Mouse (Mus musculus) stomach, embryonic 15.5 days (tissue): Measurements from ENCODE around the gene Grik1. TPM values are rescaled to one million over a fixed set of nuclear protein-coding genes. Genes with fewer than 3 reads are reported as not detected.

ENCODE experiments used
- ATAC-seq: fragments of 200-750 bp; cut with Nextera tagmentation; 2 replicates; pipeline ENCODE4 v1.8.0; 2017; ENCODE audit warnings: low read depth, moderate number of reproducible peaks, moderate TSS enrichment; ENCODE audit not compliant: insufficient read depth, low FRiP score
- H3K27ac ChIP-seq: fragments of 300-500 bp; sonication (generic); 2 replicates; pipeline ENCODE4 v1.5.1; 2015; ENCODE audit warnings: mild to moderate bottlenecking, inconsistent platforms
- H3K27me3 ChIP-seq: fragments of 300-500 bp; sonication (generic); replicated peaks from 2 replicates; pipeline ENCODE4 v1.6.1; 2015; ENCODE audit warnings: inconsistent platforms
- H3K36me3 ChIP-seq: fragments of 300-500 bp; sonication (generic); 2 replicates; pipeline ENCODE4 v1.6.1; 2015; ENCODE audit warnings: inconsistent platforms
- H3K4me1 ChIP-seq: fragments of 300-500 bp; sonication (generic); 2 replicates; pipeline ENCODE4 v1.6.1; 2015; ENCODE audit warnings: inconsistent platforms
- H3K4me2 ChIP-seq: fragments of 300-500 bp; sonication (generic); 2 replicates; pipeline ENCODE4 v1.6.1; 2015; ENCODE audit warnings: mild to moderate bottlenecking, inconsistent platforms
- H3K4me3 ChIP-seq: fragments of 300-500 bp; sonication (generic); replicated peaks from 2 replicates; pipeline ENCODE4 v1.5.1; 2015; ENCODE audit warnings: inconsistent platforms
- H3K9ac ChIP-seq: fragments of 300-500 bp; sonication (generic); 2 replicates; pipeline ENCODE4 v1.6.1; 2015; ENCODE audit warnings: inconsistent platforms
- H3K9me3 ChIP-seq: fragments of 300-500 bp; sonication (generic); 2 replicates; pipeline ENCODE4 v1.6.1; 2016; ENCODE audit warnings: inconsistent platforms
- WGBS: fragments of 180-500 bp; shearing (Covaris S2); methylation state at CpG from one replicate; pipeline ENCODE4 v1.1.7; 2015; 5-methylcytosine and 5-hydroxymethylcytosine counted together
- polyA plus RNA-seq: library from polyadenylated mRNA; unstranded; fragments of >200 nt; fragmentation: Nextera tagmentation; extraction: Ambion mirVana; gene quantifications from 2 replicates; pipeline ENCODE4 v1.2.1, GENCODE M21; 2015

Grik1 gene
- 3.6 and 3.7 TPM in 2 replicates for polyA plus RNA-seq

GRCm38 (mm10) chr16:88290132-88290772, at the start of gene Grik1:
TSS of gene Grik1 (minus strand) at chr16:88290265.
- H3K9ac ChIP-seq, result peak within 1 kb of the TSS; percentile 1; the same call in 1 of the 2 replicates
- peak; percentile 71 for ATAC-seq

GRCm38 (mm10) chr16:88294209-88294608, 4.1 kb upstream of the Grik1 start:
- no peak overlapping the region for H3K4me2 ChIP-seq
- no peak overlapping the region for H3K9ac ChIP-seq
- ATAC-seq, result no peak
- no peaks in the 10 kb centered on the region for H3K9me3 ChIP-seq
- H3K4me1 ChIP-seq, result peaks cover 3% of the 10 kb centered on the region
- no peaks in the 10 kb centered on the region for H3K36me3 ChIP-seq
- peaks cover 8% of the 10 kb centered on the region; the same call in 1 of the 2 replicates for H3K27me3 ChIP-seq
- WGBS, result 43% methylated on average over 3 of the region's 3 CpGs
- H3K4me3 ChIP-seq, result no peak overlapping the region
- no peak overlapping the region for H3K27ac ChIP-seq

More at GRCm38 (mm10) chr16:88290132-88290772, at the start of gene Grik1:
- Histone ChIP-seq H3K36me3 (no peaks in the 10 kb centered on the region), H3K27me3 (peaks cover 17% of the 10 kb centered on the region; the same call in 1 of the 2 replicates), H3K4me1 (peaks cover 4% of the 10 kb centered on the region), H3K27ac (no peak within 1 kb of the TSS), H3K4me2 (peak within 1 kb of the TSS; percentile 91), H3K9me3 (no peaks in the 10 kb centered on the region), H3K4me3 (peak within 1 kb of the TSS; percentile 45)
- under 1% methylated on average over 27 of the region's 27 CpGs for WGBS

- peak overlapping the region; percentile 91 for H3K4me2 ChIP-seq
- no peaks in the 10 kb centered on the region for H3K9me3 ChIP-seq
- ATAC-seq, result peak; percentile 39; the same call in 1 of the 2 replicates
- H3K4me1 ChIP-seq, result peaks cover 4% of the 10 kb centered on the region
- peaks cover 17% of the 10 kb centered on the region; the same call in 1 of the 2 replicates for H3K27me3 ChIP-seq
- peak overlapping the region; percentile 1; the same call in 1 of the 2 replicates for H3K9ac ChIP-seq
- peak overlapping the region; percentile 45 for H3K4me3 ChIP-seq
- H3K27ac ChIP-seq, result no peak overlapping the region
- H3K36me3 ChIP-seq, result no peaks in the 10 kb centered on the region
- under 1% methylated on average over 40 of the region's 40 CpGs for WGBS
These were observed 514 bp downstream of the Grik1 start for GRCm38 (mm10) chr16:88289421-88290081.

GRCm38 (mm10) chr16:88258407-88258806, 31.7 kb downstream of the Grik1 start:
- no peaks in the 10 kb centered on the region for H3K4me1 ChIP-seq
- ATAC-seq, result no peak
- no peak overlapping the region for H3K4me3 ChIP-seq
- no peaks in the 10 kb centered on the region for H3K36me3 ChIP-seq
- H3K27ac ChIP-seq, result no peak overlapping the region
- H3K9ac ChIP-seq, result no peak overlapping the region
- H3K9me3 ChIP-seq, result no peaks in the 10 kb centered on the region
- no peaks in the 10 kb centered on the region for H3K27me3 ChIP-seq
- WGBS, result 76% methylated on average over 4 of the region's 4 CpGs
- H3K4me2 ChIP-seq, result no peak overlapping the region

GRCm38 (mm10) chr16:88257072-88257471, 33.0 kb downstream of the Grik1 start:
- no peak overlapping the region for H3K4me2 ChIP-seq
- H3K36me3 ChIP-seq, result no peaks in the 10 kb centered on the region
- H3K9me3 ChIP-seq, result no peaks in the 10 kb centered on the region
- no peak overlapping the region for H3K9ac ChIP-seq
- no peak overlapping the region for H3K4me3 ChIP-seq
- no peak for ATAC-seq
- no peak overlapping the region for H3K27ac ChIP-seq
- no peaks in the 10 kb centered on the region for H3K27me3 ChIP-seq
- H3K4me1 ChIP-seq, result no peaks in the 10 kb centered on the region
- WGBS, result 86% methylated on average over 5 of the region's 5 CpGs

- Histone ChIP-seq H3K4me2 (no peak overlapping the region), H3K36me3 (no peaks in the 10 kb centered on the region), H3K27ac (no peak overlapping the region), H3K9me3 (no peaks in the 10 kb centered on the region), H3K27me3 (no peaks in the 10 kb centered on the region), H3K4me1 (no peaks in the 10 kb centered on the region), H3K9ac (no peak overlapping the region), H3K4me3 (no peak overlapping the region)
- no peak for ATAC-seq
- WGBS, result 82% methylated on average over 3 of the region's 3 CpGs
These were observed 34.0 kb downstream of the Grik1 start for GRCm38 (mm10) chr16:88256101-88256500.

- H3K27ac ChIP-seq, result no peak overlapping the region
- no peaks in the 10 kb centered on the region for H3K9me3 ChIP-seq
- H3K27me3 ChIP-seq, result no peaks in the 10 kb centered on the region
- no peaks in the 10 kb centered on the region for H3K36me3 ChIP-seq
- no peak overlapping the region for H3K4me2 ChIP-seq
- no peak for ATAC-seq
- no peak overlapping the region for H3K9ac ChIP-seq
- H3K4me3 ChIP-seq, result no peak overlapping the region
- WGBS, result 68% methylated on average over 2 of the region's 2 CpGs
- no peaks in the 10 kb centered on the region for H3K4me1 ChIP-seq
These were observed 37.4 kb downstream of the Grik1 start for GRCm38 (mm10) chr16:88252676-88253075.

- ATAC-seq, result no peak
- Histone ChIP-seq H3K4me2 (no peak overlapping the region), H3K27me3 (no peaks in the 10 kb centered on the region), H3K4me3 (no peak overlapping the region), H3K9me3 (no peaks in the 10 kb centered on the region), H3K4me1 (no peaks in the 10 kb centered on the region), H3K36me3 (no peaks in the 10 kb centered on the region), H3K9ac (no peak overlapping the region), H3K27ac (no peak overlapping the region)
- WGBS, result 54% methylated on average over 5 of the region's 5 CpGs
These were observed 39.0 kb downstream of the Grik1 start for GRCm38 (mm10) chr16:88251049-88251448.

GRCm38 (mm10) chr16:88249825-88250224, 40.2 kb downstream of the Grik1 start:
- 76% methylated on average over 3 of the region's 3 CpGs for WGBS
- Histone ChIP-seq H3K27ac (no peak overlapping the region), H3K9ac (no peak overlapping the region), H3K4me2 (no peak overlapping the region), H3K9me3 (no peaks in the 10 kb centered on the region), H3K27me3 (no peaks in the 10 kb centered on the region), H3K4me3 (no peak overlapping the region), H3K36me3 (no peaks in the 10 kb centered on the region), H3K4me1 (no peaks in the 10 kb centered on the region)
- ATAC-seq, result no peak

- Histone ChIP-seq H3K4me1 (no peaks in the 10 kb centered on the region), H3K27ac (no peak overlapping the region), H3K27me3 (no peaks in the 10 kb centered on the region), H3K9ac (no peak overlapping the region), H3K9me3 (no peaks in the 10 kb centered on the region), H3K36me3 (no peaks in the 10 kb centered on the region), H3K4me3 (no peak overlapping the region), H3K4me2 (no peak overlapping the region)
- WGBS, result 82% methylated on average over 3 of the region's 3 CpGs
- ATAC-seq, result no peak
These were observed 42.5 kb downstream of the Grik1 start for GRCm38 (mm10) chr16:88247586-88247985.

- H3K4me3 ChIP-seq, result no peak overlapping the region
- H3K4me1 ChIP-seq, result no peaks in the 10 kb centered on the region
- 73% methylated on average over 4 of the region's 4 CpGs for WGBS
- H3K4me2 ChIP-seq, result no peak overlapping the region
- no peak overlapping the region for H3K27ac ChIP-seq
- no peak for ATAC-seq
- no peaks in the 10 kb centered on the region for H3K36me3 ChIP-seq
- H3K9ac ChIP-seq, result no peak overlapping the region
- H3K9me3 ChIP-seq, result no peaks in the 10 kb centered on the region
- H3K27me3 ChIP-seq, result no peaks in the 10 kb centered on the region
These were observed 45.4 kb downstream of the Grik1 start for GRCm38 (mm10) chr16:88244658-88245057.

GRCm38 (mm10) chr16:88225616-88226015, 64.4 kb downstream of the Grik1 start:
- no peak for ATAC-seq
- 45% methylated on average over 15 of the region's 16 CpGs for WGBS
- no peak overlapping the region for H3K27ac ChIP-seq
- no peak overlapping the region for H3K4me3 ChIP-seq
- no peaks in the 10 kb centered on the region for H3K4me1 ChIP-seq
- H3K36me3 ChIP-seq, result no peaks in the 10 kb centered on the region
- no peak overlapping the region for H3K9ac ChIP-seq
- H3K9me3 ChIP-seq, result no peaks in the 10 kb centered on the region
- no peaks in the 10 kb centered on the region for H3K27me3 ChIP-seq
- no peak overlapping the region for H3K4me2 ChIP-seq
